Mouse (Mus musculus) stomach, postnatal 0 days (tissue): ENCODE data around the gene Ypel1. TPM values are rescaled to one million over a fixed set of nuclear protein-coding genes. Genes with fewer than 3 reads are reported as not detected.

Experiments
- ATAC-seq: fragments of 200-750 bp; cut with Nextera tagmentation; 2 replicates; pipeline ENCODE4 v1.8.0; 2017; ENCODE audit not compliant: low FRiP score, low TSS enrichment
- DNase-seq: peaks from one replicate; pipeline ENCODE4 v3.0.0-alpha.2; 2016; ENCODE audit warnings: low spot score
- H3K27ac ChIP-seq: fragments of 300-500 bp; sonication (generic); replicated peaks from 2 replicates; pipeline ENCODE4 v1.5.1; 2014; ENCODE audit warnings: mild to moderate bottlenecking, control low read depth
- H3K27me3 ChIP-seq: fragments of 300-500 bp; sonication (generic); 2 replicates; pipeline ENCODE4 v1.6.1; 2014; ENCODE audit warnings: low read length; ENCODE audit not compliant: control insufficient read depth, insufficient read depth
- H3K36me3 ChIP-seq: fragments of 300-500 bp; sonication (generic); 2 replicates; pipeline ENCODE4 v1.6.1; 2014; ENCODE audit warnings: low read length, mixed read lengths; ENCODE audit not compliant: control insufficient read depth, insufficient read depth
- H3K4me1 ChIP-seq: fragments of 300-500 bp; sonication (generic); replicated peaks from 2 replicates; pipeline ENCODE4 v1.6.1; 2014; ENCODE audit warnings: antibody characterized with exemption; ENCODE audit not compliant: control insufficient read depth, insufficient read depth
- H3K4me2 ChIP-seq: fragments of 300-500 bp; sonication (generic); replicated peaks from 2 replicates; pipeline ENCODE4 v1.6.1; 2014; ENCODE audit warnings: low read depth, mild to moderate bottlenecking, control low read depth, moderate library complexity
- H3K4me3 ChIP-seq: fragments of 300-500 bp; sonication (generic); 2 replicates; pipeline ENCODE4 v1.5.1; 2014; ENCODE audit warnings: low read depth, low read length, control low read depth
- H3K9ac ChIP-seq: fragments of 300-500 bp; sonication (generic); 2 replicates; pipeline ENCODE4 v1.6.1; 2014; ENCODE audit warnings: mild to moderate bottlenecking, low read length, control low read depth, mixed read lengths
- H3K9me3 ChIP-seq: fragments of 300-500 bp; sonication (generic); 2 replicates; pipeline ENCODE4 v1.6.1; 2016; ENCODE audit warnings: low read length; ENCODE audit not compliant: control insufficient read depth
- CTCF ChIP-seq: IDR thresholded peaks from 2 replicates; pipeline ENCODE4 v1.5.1; 2016; ENCODE audit warnings: antibody characterized with exemption, low read depth, mild to moderate bottlenecking, moderate library complexity
- EP300 ChIP-seq: optimal IDR thresholded peaks from 2 replicates; pipeline ENCODE3; 2016; ENCODE audit warnings: antibody characterized with exemption
- WGBS: fragments of 180-500 bp; shearing (Covaris S2); extraction: QIAGEN DNeasy Blood & Tissue Kit; methylation state at CpG from one replicate; pipeline ENCODE4 v1.1.7; 2014; 5-methylcytosine and 5-hydroxymethylcytosine counted together
- polyA plus RNA-seq: library from polyadenylated mRNA; unstranded; fragments of >200 nt; fragmentation: Nextera tagmentation; extraction: Ambion mirVana; gene quantifications from 2 replicates; pipeline ENCODE4 v1.2.1, GENCODE M21; 2015

The Ypel1 gene
- 5.9 and 6.2 TPM in 2 replicates for polyA plus RNA-seq

DNA sequence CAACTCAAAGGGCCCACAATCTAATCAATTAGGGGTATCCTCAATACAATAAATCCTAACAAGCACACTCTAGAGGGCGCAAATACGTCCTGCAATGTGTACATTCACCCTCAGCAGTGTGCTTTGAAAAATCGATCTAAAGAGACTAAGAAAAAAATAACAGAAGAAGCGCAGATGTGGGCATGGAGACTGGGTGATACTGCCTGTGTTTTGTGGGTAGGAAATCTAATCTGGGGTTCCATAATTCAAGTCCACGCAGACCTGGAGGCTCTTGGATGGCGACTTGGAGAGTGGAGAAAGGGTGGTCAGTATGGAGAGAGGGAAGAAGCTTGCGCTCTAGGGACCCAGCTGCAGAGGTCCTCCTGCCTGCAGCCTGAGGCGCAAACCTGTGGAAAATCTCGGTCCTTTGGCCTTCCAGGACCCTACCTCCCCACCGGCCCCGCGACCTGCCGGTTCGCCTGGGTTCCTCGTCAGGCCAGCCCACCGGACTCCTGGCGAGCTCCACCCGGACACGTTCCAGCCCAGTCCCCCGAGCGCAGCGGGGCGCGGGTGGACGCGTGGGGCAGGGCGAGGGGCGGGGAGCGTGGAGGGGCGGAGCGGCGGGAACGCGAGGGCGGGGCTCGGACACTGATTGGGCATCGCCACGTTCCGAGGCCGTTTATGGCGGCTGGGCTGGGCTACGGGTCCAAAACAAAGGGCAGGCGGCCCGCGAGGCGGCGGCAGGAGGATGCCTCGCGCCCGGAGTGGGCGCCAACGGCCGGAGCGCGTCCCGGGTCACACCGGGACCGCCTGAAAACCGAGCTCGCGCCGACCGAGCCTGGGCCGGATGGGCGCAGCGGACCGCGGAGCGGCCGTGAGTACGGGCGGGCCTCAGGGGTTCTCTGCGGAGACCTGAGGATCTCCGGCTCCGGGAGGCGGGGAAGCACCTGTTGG is at the start of gene Ypel1:
Gene Ypel1 (plus strand): TSS at position 186 of the 933 bp plus-strand sequence.
- Histone ChIP-seq H3K9me3 (no peaks in the 10 kb centered on the region), H3K4me1 (no peaks in the 10 kb centered on the region), H3K4me2 (peak within 1 kb of the TSS; percentile 89), H3K27me3 (no peaks in the 10 kb centered on the region), H3K36me3 (no peaks in the 10 kb centered on the region), H3K27ac (peak within 1 kb of the TSS; percentile 76), H3K4me3 (peak within 1 kb of the TSS; percentile 70), H3K9ac (peak within 1 kb of the TSS; percentile 68)
- TF ChIP-seq EP300 (no peak), CTCF (peak; percentile 61)
- DNase-seq (peak; percentile 88), ATAC-seq (peak; percentile 94)
- WGBS, result under 1% methylated on average over 74 of the region's 76 CpGs

DNA sequence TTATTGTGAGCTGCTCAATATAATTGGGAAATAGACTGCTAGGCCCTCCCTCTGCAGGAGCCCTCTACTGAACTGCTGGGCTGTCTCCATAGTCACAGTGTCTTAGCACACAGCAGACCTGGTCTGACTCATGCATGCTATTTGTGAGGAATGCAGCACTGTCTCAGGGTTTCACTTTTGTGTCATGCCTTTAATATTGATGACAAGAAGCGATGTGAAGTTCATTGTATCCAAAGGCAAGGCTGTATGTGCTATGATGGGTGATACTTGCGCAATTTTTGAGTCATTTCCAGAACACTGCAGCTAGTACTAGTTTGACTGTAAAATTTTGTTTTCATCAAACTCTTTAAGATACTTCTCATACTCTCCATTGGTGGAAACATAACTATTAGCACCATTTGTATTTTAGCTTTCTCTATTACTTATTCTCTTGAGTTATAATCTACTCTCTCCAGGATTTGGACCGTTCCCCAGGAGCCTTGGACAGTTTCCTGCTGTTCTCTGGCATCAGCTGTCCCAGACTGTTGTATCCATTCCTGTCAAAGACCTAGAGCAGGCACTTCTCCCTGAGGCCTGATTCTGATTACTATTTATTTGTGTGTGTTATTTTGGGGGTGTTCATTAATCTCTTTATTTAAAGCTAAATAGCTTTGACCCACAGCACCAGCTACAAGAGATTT is 44.9 kb upstream of the Ypel1 start:
- Histone ChIP-seq H3K27ac (no peak overlapping the region), H3K27me3 (no peaks in the 10 kb centered on the region), H3K36me3 (no peaks in the 10 kb centered on the region), H3K4me1 (no peaks in the 10 kb centered on the region), H3K9me3 (no peaks in the 10 kb centered on the region), H3K4me3 (no peak overlapping the region), H3K9ac (no peak overlapping the region), H3K4me2 (no peak overlapping the region)
- ATAC-seq (peak; percentile 40; the same call in 1 of the 2 replicates), DNase-seq (no peak)
- WGBS, result 71% methylated on average over 3 of the region's 3 CpGs
- TF ChIP-seq CTCF, result no peak
- TF ChIP-seq EP300, result no peak

DNA sequence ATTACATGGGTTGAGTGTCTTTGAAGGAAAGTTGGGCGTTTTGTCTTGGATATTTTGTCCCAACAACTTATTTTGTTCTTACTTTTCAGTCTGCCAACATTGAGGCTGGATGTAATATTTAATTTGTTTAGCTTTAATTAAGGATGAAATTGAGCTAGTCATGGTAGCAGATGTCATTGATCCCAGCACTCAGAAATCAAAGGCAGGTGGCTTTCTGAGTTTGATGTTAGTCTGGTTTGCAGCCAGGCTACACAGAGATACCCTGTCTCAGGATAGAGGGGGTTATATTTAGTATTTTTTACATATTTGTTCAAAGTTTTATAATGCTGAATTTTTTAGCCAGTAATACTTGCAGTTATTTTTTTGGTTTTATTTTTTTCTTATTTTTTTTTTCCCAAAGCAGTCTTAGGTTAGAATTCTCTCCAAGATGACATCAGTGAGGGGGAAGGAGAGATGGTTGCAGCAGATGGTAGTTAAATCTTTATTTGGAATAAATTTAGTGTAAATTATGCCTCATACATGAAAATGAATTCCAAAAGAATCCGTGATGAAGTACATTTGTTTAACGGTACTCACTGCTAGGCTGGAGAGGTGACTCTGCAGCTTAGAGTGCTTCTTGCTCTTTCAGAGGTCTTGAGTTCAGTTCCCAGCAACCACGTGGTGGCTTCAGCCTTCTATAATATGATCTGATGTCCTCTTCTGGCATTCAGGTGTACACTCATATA is 39.4 kb upstream of the Ypel1 start:
- Histone ChIP-seq H3K4me2 (no peak overlapping the region), H3K4me1 (no peaks in the 10 kb centered on the region), H3K27ac (no peak overlapping the region), H3K9me3 (no peaks in the 10 kb centered on the region), H3K4me3 (no peak overlapping the region), H3K9ac (no peak overlapping the region), H3K27me3 (no peaks in the 10 kb centered on the region), H3K36me3 (peaks cover 6% of the 10 kb centered on the region)
- no peak for DNase-seq
- no peak for TF ChIP-seq CTCF
- TF ChIP-seq EP300, result no peak
- WGBS, result 83% methylated on average over 4 of the region's 4 CpGs
- ATAC-seq, result no peak

DNA sequence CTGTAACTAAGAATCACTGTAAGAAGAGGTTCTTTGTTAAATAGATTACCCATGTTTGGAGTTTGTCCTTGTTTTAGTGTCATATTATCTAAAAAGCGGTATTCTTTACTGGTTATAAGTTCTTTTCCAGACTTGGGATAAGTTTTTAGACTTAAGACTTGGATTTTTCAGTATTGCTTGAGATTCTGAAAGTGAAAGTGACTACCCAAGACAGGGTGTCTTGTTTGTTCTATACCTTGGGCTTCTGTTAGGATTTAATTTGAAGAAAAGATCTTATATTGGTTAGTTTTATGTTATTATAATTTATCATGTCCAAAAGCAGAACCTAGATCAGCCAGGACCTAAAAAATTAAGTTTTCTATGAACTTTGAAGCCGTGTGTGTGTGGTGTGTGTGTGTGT is 35.7 kb upstream of the Ypel1 start:
- Histone ChIP-seq H3K27me3 (no peaks in the 10 kb centered on the region), H3K4me3 (no peak overlapping the region), H3K9ac (no peak overlapping the region), H3K4me1 (no peaks in the 10 kb centered on the region), H3K9me3 (no peaks in the 10 kb centered on the region), H3K27ac (no peak overlapping the region), H3K36me3 (peaks cover 21% of the 10 kb centered on the region), H3K4me2 (no peak overlapping the region)
- no peak for DNase-seq
- WGBS, result 100% methylated on average over 2 of the region's 2 CpGs
- TF ChIP-seq EP300 (no peak), CTCF (no peak)
- no peak for ATAC-seq

DNA sequence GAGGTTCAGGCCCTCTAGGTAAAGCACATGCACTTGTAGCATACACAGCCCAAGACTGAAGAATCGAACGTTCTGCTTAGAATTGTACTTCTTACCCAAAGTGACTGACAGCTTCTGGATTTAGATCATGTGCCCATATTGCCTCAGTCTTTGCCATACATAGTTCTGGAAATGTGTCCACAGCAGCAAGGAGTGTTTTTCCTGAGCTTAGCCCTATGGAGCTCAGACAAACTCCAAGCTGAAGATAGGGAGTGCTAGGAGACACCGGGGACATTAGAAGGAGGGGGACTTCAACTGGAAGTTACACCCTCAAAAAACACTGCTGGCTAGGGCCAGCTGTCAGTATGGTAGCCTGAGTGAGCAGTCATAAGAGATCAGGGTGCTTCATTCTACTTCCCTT is 28.8 kb upstream of the Ypel1 start:
- Histone ChIP-seq H3K9me3 (no peaks in the 10 kb centered on the region), H3K36me3 (peaks cover 30% of the 10 kb centered on the region), H3K27ac (no peak overlapping the region), H3K9ac (no peak overlapping the region), H3K4me3 (no peak overlapping the region), H3K4me1 (no peaks in the 10 kb centered on the region), H3K27me3 (no peaks in the 10 kb centered on the region), H3K4me2 (no peak overlapping the region)
- no peak for ATAC-seq
- DNase-seq, result no peak
- 99% methylated on average over 3 of the region's 3 CpGs for WGBS
- no peak for TF ChIP-seq CTCF
- TF ChIP-seq EP300, result no peak
